Mouse (Mus musculus) right cerebral cortex, adult 18-20 months (tissue): ENCODE measurements at regions not wholly inside any gene's neighbourhood (a gene's known extent, or its start where the extent isn't known, plus 50 kb on each side); places are given as distances from the start of the nearest gene placed in this dataset.

ENCODE experiments used
- DNase-seq: peaks from one replicate; pipeline ENCODE4 v3.0.0; 2022; ENCODE audit warnings: mixed read lengths

GRCm38 (mm10) chr13:60303561-60303960, 126.4 kb upstream of the Gas1 start:
- no peak for DNase-seq

GRCm38 (mm10) chr13:60305028-60305810, 128.1 kb upstream of the Gas1 start:
- no peak for DNase-seq

GRCm38 (mm10) chr13:60308062-60308801, 131.1 kb upstream of the Gas1 start:
- no peak for DNase-seq

GRCm38 (mm10) chr13:60309482-60309881, 132.3 kb upstream of the Gas1 start:
- DNase-seq, result no peak

- DNase-seq, result no peak
Observed at GRCm38 (mm10) chr13:60309926-60310325, 132.8 kb upstream of the Gas1 start.

- DNase-seq, result peak; percentile 6
Observed at GRCm38 (mm10) chr13:60312397-60313085, 135.4 kb upstream of the Gas1 start.

- no peak for DNase-seq
Observed at GRCm38 (mm10) chr13:60318436-60319020, 141.4 kb upstream of the Gas1 start.

- no peak for DNase-seq
Observed at GRCm38 (mm10) chr13:60319268-60319667, 142.1 kb upstream of the Gas1 start.

GRCm38 (mm10) chr13:60319861-60320602, 142.9 kb upstream of the Gas1 start:
- no peak for DNase-seq

- DNase-seq, result no peak
Observed at GRCm38 (mm10) chr13:60322579-60322978, 145.4 kb upstream of the Gas1 start.

GRCm38 (mm10) chr13:60330475-60331258, 153.5 kb upstream of the Gas1 start:
- no peak for DNase-seq

- no peak for DNase-seq
Observed at GRCm38 (mm10) chr13:60336196-60336595, 159.0 kb upstream of the Gas1 start.

GRCm38 (mm10) chr13:60337383-60337782, 160.2 kb upstream of the Gas1 start:
- DNase-seq, result peak; percentile 15

- no peak for DNase-seq
Observed at GRCm38 (mm10) chr13:60338107-60338506, 160.9 kb upstream of the Gas1 start.

- peak; percentile 17 for DNase-seq
Observed at GRCm38 (mm10) chr13:60340068-60340467, 162.9 kb upstream of the Gas1 start.

GRCm38 (mm10) chr13:60347881-60348280, 170.7 kb upstream of the Gas1 start:
- DNase-seq, result no peak

GRCm38 (mm10) chr13:60348438-60348837, 171.3 kb upstream of the Gas1 start:
- DNase-seq, result no peak

- no peak for DNase-seq
Observed at GRCm38 (mm10) chr13:60355707-60356490, 178.7 kb upstream of the Gas1 start.

- DNase-seq, result no peak
Observed at GRCm38 (mm10) chr13:60358408-60359060, 181.4 kb upstream of the Gas1 start.
